Mouse (Mus musculus) C2C12 (cell line): ENCODE measurements around the gene Nek7. TPM values are rescaled to one million over a fixed set of nuclear protein-coding genes. Genes with fewer than 3 reads are reported as not detected.
A peak's percentile ranks its signal among the peaks of the same experiment; 100 is the strongest.

Experiments used
- H3K27me3 ChIP-seq: one replicate; pipeline ENCODE4 v1.6.1; 2011; ENCODE audit not compliant: control insufficient read depth, insufficient read depth, insufficient read length
- H3K36me3 ChIP-seq: one replicate; pipeline ENCODE4 v1.6.1; 2011; ENCODE audit not compliant: control insufficient read depth, insufficient read depth
- H3K4me3 ChIP-seq: one replicate; pipeline ENCODE4 v1.5.1; 2011; ENCODE audit warnings: mild to moderate bottlenecking, control low read depth; ENCODE audit not compliant: poor library complexity, insufficient read depth, severe bottlenecking
- H3K79me2 ChIP-seq: one replicate; pipeline ENCODE4 v1.6.1; 2011; ENCODE audit not compliant: control insufficient read depth, insufficient read depth
- H3K79me3 ChIP-seq: one replicate; pipeline ENCODE4 v1.6.1; 2011; ENCODE audit warnings: low read depth, control low read depth
- H3ac ChIP-seq: one replicate; pipeline ENCODE3; 2011; ENCODE audit warnings: low read depth; ENCODE audit not compliant: control insufficient read depth, insufficient read length
- CEBPB ChIP-seq: IDR thresholded peaks from one replicate; pipeline ENCODE4 v1.6.1; 2011; ENCODE audit warnings: low read depth, mild to moderate bottlenecking, control low read depth, moderate library complexity
- CTCF ChIP-seq: IDR thresholded peaks from one replicate; pipeline ENCODE4 v1.5.1; 2011; ENCODE audit not compliant: control insufficient read depth, insufficient read depth, insufficient read length
- FOSL1 ChIP-seq: IDR thresholded peaks from one replicate; pipeline ENCODE4 v1.8.0; 2011; ENCODE audit warnings: mild to moderate bottlenecking, low read length; ENCODE audit not compliant: poor library complexity, insufficient read depth, severe bottlenecking
- MAX ChIP-seq: IDR thresholded peaks from one replicate; pipeline ENCODE4 v1.6.1; 2011; ENCODE audit warnings: mild to moderate bottlenecking, control low read depth
- MYOD1 ChIP-seq: IDR thresholded peaks from one replicate; pipeline ENCODE4 v1.6.1; 2011; ENCODE audit warnings: low read depth; ENCODE audit not compliant: control insufficient read depth, insufficient read length
- MYOG ChIP-seq: IDR thresholded peaks from one replicate; pipeline ENCODE4 v1.6.1; 2011; ENCODE audit not compliant: control insufficient read depth, insufficient read length; ENCODE audit errors: extremely low read depth
- USF1 ChIP-seq: IDR thresholded peaks from one replicate; pipeline ENCODE4 v1.6.1; 2011; ENCODE audit warnings: low read depth, mild to moderate bottlenecking, control low read depth, moderate library complexity
- polyA plus RNA-seq: library from polyadenylated mRNA; unstranded; fragments of >200 nt; fragmentation: generic; extraction: Trizol; gene quantifications from one replicate; pipeline ENCODE4 v1.2.1, GENCODE M21; 2012; ENCODE audit warnings: missing spikeins

The Nek7 gene
- polyA plus RNA-seq, 1 experiment, result 12.0 TPM

DNA sequence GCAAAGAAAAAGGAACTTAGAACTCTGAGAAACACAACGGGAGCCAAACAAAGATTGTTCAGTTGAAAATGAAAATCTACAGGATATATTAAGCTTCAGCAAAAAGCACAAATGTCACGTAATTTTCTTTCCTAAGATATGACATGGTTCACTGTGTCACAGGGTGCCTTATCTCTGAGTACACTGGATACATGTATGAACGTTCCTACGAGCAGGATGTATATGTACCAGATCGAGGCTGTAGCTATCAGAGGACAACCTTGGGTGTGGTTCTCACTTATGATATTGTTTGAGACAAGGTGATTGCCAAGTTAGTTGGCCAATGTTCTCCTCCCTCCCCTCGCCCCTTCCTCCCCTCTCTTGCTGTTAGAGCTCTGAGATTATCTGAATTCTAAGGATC is 55.3 kb downstream of the Nek7 start:
- peaks cover 58% of the 10 kb centered on the region for H3K79me2 ChIP-seq
- no peak overlapping the region for H3K4me3 ChIP-seq
- no peak for TF ChIP-seq CEBPB
- no peak for TF ChIP-seq MYOG
- no peak for TF ChIP-seq CTCF
- no peak for TF ChIP-seq MAX
- TF ChIP-seq FOSL1, result no peak
- no peak for TF ChIP-seq MYOD1
- TF ChIP-seq USF1, result no peak
- H3K27me3 ChIP-seq, result no peaks in the 10 kb centered on the region
- no peaks in the 10 kb centered on the region for H3K36me3 ChIP-seq
- peaks cover 11% of the 10 kb centered on the region for H3K79me3 ChIP-seq
- no peak overlapping the region for H3ac ChIP-seq

DNA sequence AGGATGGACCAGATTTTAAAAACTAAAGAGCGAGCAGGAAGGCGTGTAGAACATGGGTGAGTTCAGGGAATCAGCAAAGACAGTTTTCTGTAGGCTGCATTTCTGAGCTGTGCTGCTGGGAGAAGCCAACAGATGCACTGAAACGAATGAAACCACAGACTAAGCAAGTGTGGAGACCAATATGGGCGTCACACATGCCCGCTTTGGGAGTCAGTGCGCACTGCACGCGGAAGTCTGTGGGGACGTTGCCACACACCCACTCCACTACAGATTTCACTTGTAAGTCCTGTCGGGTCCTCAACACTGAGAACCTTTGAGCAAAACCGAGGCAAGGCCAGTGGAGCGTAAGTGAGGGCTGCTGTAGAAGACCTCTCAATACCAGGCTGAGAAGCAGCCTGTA is 59.2 kb downstream of the Nek7 start:
- H3K79me2 ChIP-seq, result peaks cover 46% of the 10 kb centered on the region
- peaks cover 10% of the 10 kb centered on the region for H3K79me3 ChIP-seq
- peaks cover 11% of the 10 kb centered on the region for H3K36me3 ChIP-seq
- H3K27me3 ChIP-seq, result no peaks in the 10 kb centered on the region
- TF ChIP-seq MAX, result no peak
- TF ChIP-seq CTCF, result no peak
- no peak for TF ChIP-seq MYOD1
- TF ChIP-seq FOSL1, result no peak
- TF ChIP-seq MYOG, result no peak
- no peak for TF ChIP-seq USF1
- no peak overlapping the region for H3K4me3 ChIP-seq
- H3ac ChIP-seq, result no peak overlapping the region

DNA sequence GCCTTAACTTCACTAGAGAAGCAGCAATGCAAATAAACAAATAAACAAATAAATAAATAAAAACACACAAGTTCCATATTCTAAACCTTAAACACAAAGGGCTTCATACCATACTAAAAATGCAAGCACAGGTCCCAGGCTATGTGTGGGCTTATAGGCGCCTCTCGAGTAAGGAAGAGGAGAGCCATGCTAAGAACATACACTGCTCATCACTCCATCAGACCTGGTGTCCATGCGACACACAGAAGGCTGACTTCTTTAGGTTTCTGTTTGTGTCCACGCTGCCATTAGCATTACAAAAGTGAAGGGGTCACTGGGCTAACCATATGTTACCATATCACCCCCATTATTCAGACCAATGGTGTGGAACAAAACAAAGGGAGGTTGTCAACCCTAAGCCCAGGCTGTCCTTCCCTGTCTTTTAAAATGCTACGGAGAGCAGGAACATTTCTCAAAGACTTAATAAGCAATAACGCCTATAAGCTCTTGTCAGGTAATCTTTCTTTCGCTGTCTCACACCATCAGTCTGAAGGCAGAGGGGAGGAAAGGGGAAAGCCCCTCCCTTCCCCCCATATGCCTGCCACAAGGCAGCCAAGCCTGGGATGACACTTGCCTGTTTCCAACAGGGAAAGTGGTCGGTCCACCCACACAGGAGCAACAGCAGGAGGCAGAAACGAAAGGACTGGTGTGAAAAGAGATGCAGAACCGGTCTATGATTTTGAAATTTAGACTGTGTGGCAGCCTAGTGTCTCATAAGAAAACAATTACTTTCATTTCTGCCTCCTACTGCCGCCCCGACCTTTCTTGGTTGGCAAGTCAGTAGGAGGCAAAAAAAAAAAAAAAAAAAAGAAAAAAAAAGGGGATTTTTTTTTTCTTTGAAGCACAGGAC is 60.5 kb downstream of the Nek7 start:
- no peak overlapping the region for H3ac ChIP-seq
- no peaks in the 10 kb centered on the region for H3K27me3 ChIP-seq
- H3K79me2 ChIP-seq, result peaks cover 46% of the 10 kb centered on the region
- H3K4me3 ChIP-seq, result no peak overlapping the region
- H3K79me3 ChIP-seq, result peaks cover 10% of the 10 kb centered on the region
- TF ChIP-seq MAX (no peak), MYOD1 (no peak), CEBPB (no peak)
- peaks cover 21% of the 10 kb centered on the region for H3K36me3 ChIP-seq

DNA sequence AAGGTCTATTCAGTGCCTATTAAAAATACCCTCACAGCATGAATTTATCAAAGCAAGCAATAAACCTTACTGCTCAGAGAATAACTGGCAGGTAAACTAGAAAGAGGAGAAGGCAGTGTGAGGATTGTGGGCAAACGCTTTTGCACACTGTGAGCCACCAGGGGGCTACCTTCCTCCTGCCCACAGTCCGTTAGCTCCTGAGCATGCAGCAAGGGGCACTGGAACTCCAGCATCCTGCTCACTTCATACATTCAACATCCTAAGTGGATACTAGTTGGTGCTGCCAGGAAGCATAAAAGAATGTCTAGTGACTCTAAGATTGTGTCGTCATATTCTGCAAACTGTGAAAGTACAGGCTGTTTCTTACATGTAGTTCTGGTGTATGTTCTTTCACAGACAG is 61.6 kb downstream of the Nek7 start:
- no peak overlapping the region for H3ac ChIP-seq
- no peak for TF ChIP-seq CEBPB
- TF ChIP-seq MYOG, result no peak
- TF ChIP-seq MAX, result no peak
- TF ChIP-seq USF1, result no peak
- TF ChIP-seq MYOD1, result no peak
- no peak for TF ChIP-seq FOSL1
- peak; percentile 45 for TF ChIP-seq CTCF
- H3K79me2 ChIP-seq, result peaks cover 52% of the 10 kb centered on the region
- H3K4me3 ChIP-seq, result no peak overlapping the region
- H3K79me3 ChIP-seq, result peaks cover 6% of the 10 kb centered on the region
- H3K36me3 ChIP-seq, result peaks cover 28% of the 10 kb centered on the region
- no peaks in the 10 kb centered on the region for H3K27me3 ChIP-seq

DNA sequence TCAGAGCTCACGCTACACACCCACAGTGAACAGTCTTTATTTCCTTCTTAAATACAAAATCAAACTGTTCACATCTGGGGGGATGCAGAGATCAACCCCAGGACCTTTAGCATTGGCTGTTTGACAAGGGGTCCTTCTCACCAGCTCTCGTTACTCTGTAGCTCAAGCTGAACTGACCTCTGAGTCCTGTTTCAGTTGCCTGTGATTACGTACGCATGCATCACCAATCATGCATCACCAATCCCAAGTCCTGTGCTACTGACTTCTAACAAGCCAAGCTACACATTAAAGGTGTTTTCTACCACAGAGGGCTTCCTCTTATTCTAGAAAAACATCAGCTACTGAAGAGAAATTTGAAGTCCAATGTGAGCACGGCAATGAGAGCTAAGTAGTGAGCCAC is 65.0 kb downstream of the Nek7 start:
- H3K79me3 ChIP-seq, result peaks cover 9% of the 10 kb centered on the region

DNA sequence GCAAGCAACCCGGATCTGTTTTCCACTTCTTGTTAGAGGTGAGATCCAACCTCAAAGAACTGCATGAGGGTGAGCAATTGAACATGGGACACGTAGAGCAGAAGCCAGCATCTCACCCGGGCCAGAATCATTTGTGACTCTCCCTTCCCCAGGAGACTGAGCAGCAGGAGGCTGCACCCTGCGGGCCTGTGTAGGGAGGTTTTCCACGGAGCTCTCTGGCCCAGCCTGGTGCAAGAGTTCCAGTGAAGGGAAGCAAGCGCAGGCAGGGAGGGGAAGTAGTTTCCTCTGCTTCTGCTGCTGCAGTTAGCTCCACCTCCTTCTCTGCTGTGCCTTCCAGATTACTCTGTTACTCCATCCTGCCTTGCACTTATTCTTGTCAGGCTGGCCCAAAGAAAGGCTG is 69.8 kb downstream of the Nek7 start:
- Histone ChIP-seq H3K79me3 (peaks cover 33% of the 10 kb centered on the region), H3K4me3 (no peak overlapping the region), H3ac (no peak overlapping the region), H3K36me3 (peaks cover 21% of the 10 kb centered on the region), H3K27me3 (no peaks in the 10 kb centered on the region), H3K79me2 (peaks cover 89% of the 10 kb centered on the region)
- TF ChIP-seq MAX, result no peak
- TF ChIP-seq FOSL1, result no peak
- no peak for TF ChIP-seq CTCF
- TF ChIP-seq CEBPB, result no peak
- no peak for TF ChIP-seq MYOD1
- no peak for TF ChIP-seq USF1
- no peak for TF ChIP-seq MYOG

More for the DNA sequence above, 65.0 kb downstream of the Nek7 start:
- Histone ChIP-seq H3K27me3 (no peaks in the 10 kb centered on the region), H3K36me3 (peaks cover 35% of the 10 kb centered on the region), H3K79me2 (peaks cover 77% of the 10 kb centered on the region), H3ac (no peak overlapping the region), H3K4me3 (no peak overlapping the region)
- TF ChIP-seq CTCF (no peak), MYOD1 (no peak), MAX (no peak), MYOG (no peak), CEBPB (no peak), USF1 (no peak), FOSL1 (no peak)
